Mouse (Mus musculus): ENCODE data around the gene Slpi. TPM values are rescaled to one million over a fixed set of nuclear protein-coding genes. Genes with fewer than 3 reads are reported as not detected.

Gene Slpi
- polyA plus RNA-seq, 1 experiment from 2014 or later, result 0.46 TPM

- no peaks in the 10 kb centered on the region for H3K9me3 ChIP-seq (ENCODE audit: control insufficient read depth, low read length)
- no peaks in the 10 kb centered on the region for H3K36me3 ChIP-seq (ENCODE audit: control insufficient read depth, insufficient read depth, low read length)
- no peak overlapping the region for H3K4me2 ChIP-seq (replicated peaks; ENCODE audit: low read depth, low read length)
- no peaks in the 10 kb centered on the region for H3K4me1 ChIP-seq (replicated peaks; ENCODE audit: control insufficient read depth, insufficient read depth, low read length)
- WGBS, result 90% methylated on average over 15 of the region's 15 CpGs
- no peaks in the 10 kb centered on the region for H3K27me3 ChIP-seq (ENCODE audit: control insufficient read depth, insufficient read depth, low read length)
- ATAC-seq (ENCODE audit: low FRiP score), result no peak
- DNase-seq (ENCODE audit: low spot score), result no peak
- no peak overlapping the region for H3K9ac ChIP-seq (ENCODE audit: low read depth, low read length)
- H3K27ac ChIP-seq (ENCODE audit: low read depth, low read length), result no peak overlapping the region
- H3K4me3 ChIP-seq (ENCODE audit: low read depth, low read length), result no peak overlapping the region
Observed at GRCm38 (mm10) chr2:164377478-164378426, 11.1 kb downstream of the Slpi start.

GRCm38 (mm10) chr2:164373187-164373586, 15.7 kb downstream of the Slpi start:
- WGBS, result 72% methylated on average over 4 of the region's 4 CpGs
- H3K27ac ChIP-seq (ENCODE audit: low read depth, low read length), result no peak overlapping the region
- H3K9ac ChIP-seq (ENCODE audit: low read depth, low read length), result no peak overlapping the region
- ATAC-seq (ENCODE audit: low FRiP score), result no peak
- no peaks in the 10 kb centered on the region for H3K4me1 ChIP-seq (replicated peaks; ENCODE audit: control insufficient read depth, insufficient read depth, low read length)
- no peak overlapping the region for H3K4me3 ChIP-seq (ENCODE audit: low read depth, low read length)
- H3K4me2 ChIP-seq (replicated peaks; ENCODE audit: low read depth, low read length), result no peak overlapping the region
- no peaks in the 10 kb centered on the region for H3K36me3 ChIP-seq (ENCODE audit: control insufficient read depth, insufficient read depth, low read length)
- H3K27me3 ChIP-seq (ENCODE audit: control insufficient read depth, insufficient read depth, low read length), result no peaks in the 10 kb centered on the region
- no peak for DNase-seq (ENCODE audit: low spot score)
- H3K9me3 ChIP-seq (ENCODE audit: control insufficient read depth, low read length), result no peaks in the 10 kb centered on the region

- no peak overlapping the region for H3K27ac ChIP-seq (ENCODE audit: low read depth, low read length)
- no peaks in the 10 kb centered on the region for H3K9me3 ChIP-seq (ENCODE audit: control insufficient read depth, low read length)
- no peaks in the 10 kb centered on the region for H3K36me3 ChIP-seq (ENCODE audit: control insufficient read depth, insufficient read depth, low read length)
- ATAC-seq (ENCODE audit: low FRiP score), result no peak
- no peaks in the 10 kb centered on the region for H3K27me3 ChIP-seq (ENCODE audit: control insufficient read depth, insufficient read depth, low read length)
- H3K9ac ChIP-seq (ENCODE audit: low read depth, low read length), result no peak overlapping the region
- no peak overlapping the region for H3K4me3 ChIP-seq (ENCODE audit: low read depth, low read length)
- 24% methylated on average over 3 of the region's 3 CpGs for WGBS
- no peaks in the 10 kb centered on the region for H3K4me1 ChIP-seq (replicated peaks; ENCODE audit: control insufficient read depth, insufficient read depth, low read length)
- no peak for DNase-seq (ENCODE audit: low spot score)
- no peak overlapping the region for H3K4me2 ChIP-seq (replicated peaks; ENCODE audit: low read depth, low read length)
Observed at GRCm38 (mm10) chr2:164372408-164373053, 16.4 kb downstream of the Slpi start.

GRCm38 (mm10) chr2:164371371-164371770, 17.5 kb downstream of the Slpi start:
- Histone ChIP-seq H3K4me3 (ENCODE audit: low read depth, low read length) (no peak overlapping the region), H3K9ac (ENCODE audit: low read depth, low read length) (no peak overlapping the region), H3K4me1 (replicated peaks; ENCODE audit: control insufficient read depth, insufficient read depth, low read length) (no peaks in the 10 kb centered on the region), H3K27me3 (ENCODE audit: control insufficient read depth, insufficient read depth, low read length) (no peaks in the 10 kb centered on the region), H3K9me3 (ENCODE audit: control insufficient read depth, low read length) (no peaks in the 10 kb centered on the region), H3K4me2 (replicated peaks; ENCODE audit: low read depth, low read length) (no peak overlapping the region), H3K36me3 (ENCODE audit: control insufficient read depth, insufficient read depth, low read length) (no peaks in the 10 kb centered on the region), H3K27ac (ENCODE audit: low read depth, low read length) (no peak overlapping the region)
- DNase-seq (ENCODE audit: low spot score) (no peak), ATAC-seq (ENCODE audit: low FRiP score) (no peak)
- 93% methylated on average over 3 of the region's 3 CpGs for WGBS

GRCm38 (mm10) chr2:164368620-164369105, 20.2 kb downstream of the Slpi start:
- H3K4me1 ChIP-seq (replicated peaks; ENCODE audit: control insufficient read depth, insufficient read depth, low read length), result no peaks in the 10 kb centered on the region
- no peak overlapping the region for H3K4me3 ChIP-seq (ENCODE audit: low read depth, low read length)
- no peaks in the 10 kb centered on the region for H3K9me3 ChIP-seq (ENCODE audit: control insufficient read depth, low read length)
- no peak overlapping the region for H3K9ac ChIP-seq (ENCODE audit: low read depth, low read length)
- H3K27ac ChIP-seq (ENCODE audit: low read depth, low read length), result no peak overlapping the region
- 80% methylated on average over 6 of the region's 6 CpGs for WGBS
- H3K4me2 ChIP-seq (replicated peaks; ENCODE audit: low read depth, low read length), result no peak overlapping the region
- ATAC-seq (ENCODE audit: low FRiP score) (no peak), DNase-seq (ENCODE audit: low spot score) (no peak)
- no peaks in the 10 kb centered on the region for H3K36me3 ChIP-seq (ENCODE audit: control insufficient read depth, insufficient read depth, low read length)
- H3K27me3 ChIP-seq (ENCODE audit: control insufficient read depth, insufficient read depth, low read length), result no peaks in the 10 kb centered on the region

DNA sequence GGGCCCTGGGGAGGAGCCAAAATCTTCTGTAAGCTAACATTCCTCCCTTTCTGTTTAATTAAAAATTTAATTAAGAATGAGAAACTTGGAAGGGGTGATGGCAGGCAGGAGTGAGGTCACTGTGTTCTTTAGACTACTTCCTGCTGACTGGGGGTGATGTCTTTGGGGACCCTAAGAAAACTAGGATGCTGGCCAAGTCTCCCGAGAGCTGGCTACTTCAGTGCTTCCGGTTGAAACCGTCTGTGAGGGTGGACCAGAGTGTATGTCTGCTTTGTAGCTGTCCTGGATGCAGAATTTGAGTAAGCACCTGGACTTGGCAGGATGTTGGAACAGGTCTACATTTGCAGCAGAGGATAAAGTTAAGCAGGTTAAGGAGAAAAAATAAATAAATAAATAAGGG, 21.9 kb downstream of the Slpi start:
- H3K27ac ChIP-seq (ENCODE audit: low read depth, low read length), result no peak overlapping the region
- no peaks in the 10 kb centered on the region for H3K36me3 ChIP-seq (ENCODE audit: control insufficient read depth, insufficient read depth, low read length)
- WGBS, result 87% methylated on average over 3 of the region's 3 CpGs
- H3K4me1 ChIP-seq (replicated peaks; ENCODE audit: control insufficient read depth, insufficient read depth, low read length), result no peaks in the 10 kb centered on the region
- H3K4me2 ChIP-seq (replicated peaks; ENCODE audit: low read depth, low read length), result no peak overlapping the region
- DNase-seq (ENCODE audit: low spot score), result no peak
- H3K27me3 ChIP-seq (ENCODE audit: control insufficient read depth, insufficient read depth, low read length), result no peaks in the 10 kb centered on the region
- H3K4me3 ChIP-seq (ENCODE audit: low read depth, low read length), result no peak overlapping the region
- H3K9me3 ChIP-seq (ENCODE audit: control insufficient read depth, low read length), result no peaks in the 10 kb centered on the region
- no peak for ATAC-seq (ENCODE audit: low FRiP score)
- H3K9ac ChIP-seq (ENCODE audit: low read depth, low read length), result no peak overlapping the region

DNA sequence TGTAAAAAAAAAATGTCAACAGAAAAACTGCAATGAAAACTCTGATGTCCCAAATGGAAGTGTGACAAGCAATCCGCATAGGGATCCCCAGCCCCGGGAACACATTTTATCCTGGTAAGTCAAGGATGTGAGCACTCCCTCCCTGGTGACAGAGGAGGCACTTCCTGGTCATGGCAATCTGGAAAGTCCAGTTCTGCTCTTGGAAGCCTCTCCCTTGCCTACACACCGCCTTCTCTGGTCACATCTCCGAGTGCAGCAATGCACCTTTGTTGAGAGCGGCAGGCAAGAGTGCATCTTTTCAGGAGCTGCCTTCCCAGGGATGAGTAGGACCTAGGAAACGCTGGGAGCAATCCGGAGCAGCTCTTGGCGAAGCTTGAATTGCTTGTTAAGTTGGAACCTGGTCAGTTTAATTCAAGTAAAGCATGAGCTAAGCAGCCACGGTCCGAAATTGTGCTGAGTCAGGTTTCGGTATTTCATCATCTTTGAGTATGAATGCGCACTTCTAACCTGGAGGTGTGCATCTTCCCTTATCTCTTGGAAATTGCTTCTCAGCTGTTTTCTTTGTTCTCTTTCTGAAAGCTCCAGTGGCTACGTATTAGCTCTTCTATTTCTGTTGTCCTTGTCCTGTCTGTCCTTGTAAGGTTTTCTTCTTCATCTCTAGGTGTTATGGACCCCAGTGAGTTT, 27.8 kb downstream of the Slpi start:
- 32% methylated on average over 13 of the region's 13 CpGs for WGBS
- DNase-seq (ENCODE audit: low spot score) (peak; percentile 5), ATAC-seq (ENCODE audit: low FRiP score) (no peak)
- H3K36me3 ChIP-seq (ENCODE audit: control insufficient read depth, insufficient read depth, low read length), result no peaks in the 10 kb centered on the region
- no peak overlapping the region for H3K4me3 ChIP-seq (ENCODE audit: low read depth, low read length)
- H3K27ac ChIP-seq (ENCODE audit: low read depth, low read length), result no peak overlapping the region
- H3K27me3 ChIP-seq (ENCODE audit: control insufficient read depth, insufficient read depth, low read length), result no peaks in the 10 kb centered on the region
- H3K4me1 ChIP-seq (replicated peaks; ENCODE audit: control insufficient read depth, insufficient read depth, low read length), result no peaks in the 10 kb centered on the region
- H3K9ac ChIP-seq (ENCODE audit: low read depth, low read length), result no peak overlapping the region
- no peaks in the 10 kb centered on the region for H3K9me3 ChIP-seq (ENCODE audit: control insufficient read depth, low read length)
- H3K4me2 ChIP-seq (replicated peaks; ENCODE audit: low read depth, low read length), result no peak overlapping the region

DNA sequence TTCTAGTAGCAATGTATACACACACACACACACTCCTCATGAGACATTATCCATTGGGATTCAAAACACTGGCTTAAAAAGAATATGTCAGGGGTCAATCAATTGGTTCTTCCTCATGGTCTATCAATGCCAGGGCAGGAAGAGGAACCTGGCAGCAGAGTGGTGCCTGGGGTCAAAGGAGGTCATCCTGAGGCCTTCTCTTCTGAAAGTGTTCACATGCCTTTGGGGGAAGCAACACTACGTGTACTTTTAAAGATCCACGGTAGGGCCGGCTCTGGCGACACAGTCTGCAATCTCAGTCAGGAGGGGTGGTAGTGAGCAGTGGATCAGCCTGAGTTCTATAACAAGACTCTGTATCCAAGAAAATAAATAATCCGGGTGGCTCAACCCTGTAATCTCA, 29.2 kb downstream of the Slpi start:
- Histone ChIP-seq H3K4me2 (replicated peaks; ENCODE audit: low read depth, low read length) (no peak overlapping the region), H3K9me3 (ENCODE audit: control insufficient read depth, low read length) (no peaks in the 10 kb centered on the region), H3K27me3 (ENCODE audit: control insufficient read depth, insufficient read depth, low read length) (no peaks in the 10 kb centered on the region), H3K9ac (ENCODE audit: low read depth, low read length) (no peak overlapping the region), H3K4me3 (ENCODE audit: low read depth, low read length) (no peak overlapping the region), H3K36me3 (ENCODE audit: control insufficient read depth, insufficient read depth, low read length) (no peaks in the 10 kb centered on the region), H3K27ac (ENCODE audit: low read depth, low read length) (no peak overlapping the region), H3K4me1 (replicated peaks; ENCODE audit: control insufficient read depth, insufficient read depth, low read length) (no peaks in the 10 kb centered on the region)
- DNase-seq (ENCODE audit: low spot score) (no peak), ATAC-seq (ENCODE audit: low FRiP score) (no peak)
- WGBS, result 78% methylated on average over 5 of the region's 5 CpGs
